Mouse (Mus musculus): Measurements from ENCODE around the gene Sgms1.

The Sgms1 gene

GRCm38 (mm10) chr19:32216710-32217109 is 172.8 kb downstream of the Sgms1 start:
- no peak for DNase-seq (ENCODE audit: low read depth, low spot score)

DNA sequence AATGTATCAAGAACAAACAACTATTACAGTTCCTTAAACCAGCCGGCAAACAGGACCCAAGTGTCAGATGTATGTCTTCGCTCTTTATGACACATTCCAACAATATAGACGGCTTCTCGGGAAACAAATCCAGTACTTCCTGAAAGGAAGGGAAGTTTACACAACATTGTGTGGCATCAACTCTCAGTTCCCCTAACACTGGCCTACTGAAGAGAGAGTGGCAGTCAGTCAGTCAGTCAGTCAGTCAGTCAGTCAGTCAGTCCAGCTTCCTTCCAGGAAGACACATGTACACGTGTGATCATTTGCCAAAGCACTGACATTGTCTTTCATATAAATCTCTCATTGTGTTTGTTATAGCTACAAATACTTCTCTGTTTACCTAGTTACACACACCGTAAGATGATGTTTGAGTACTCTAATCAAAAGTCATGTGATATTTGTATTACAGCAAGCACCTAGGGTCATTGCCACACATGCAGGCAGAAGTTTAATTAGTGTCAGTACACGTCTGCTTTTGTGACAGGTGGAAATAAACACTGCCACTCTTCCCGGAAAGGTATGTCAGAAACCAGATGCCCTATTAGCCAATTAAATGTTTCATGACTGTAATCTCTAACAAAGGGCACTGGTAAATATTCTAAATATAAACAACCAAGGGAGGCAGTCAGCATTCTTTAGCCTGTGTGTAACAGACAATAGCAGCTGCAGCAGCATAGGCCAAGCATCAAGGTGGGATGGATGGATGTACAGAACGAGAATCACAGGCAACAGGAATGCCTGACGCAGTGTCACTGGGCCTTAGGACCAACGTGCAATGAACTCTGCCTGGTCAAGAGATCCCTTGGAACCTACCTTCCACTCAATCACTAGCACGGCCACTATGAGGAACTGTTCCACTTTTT is 174.4 kb downstream of the Sgms1 start:
- DNase-seq (ENCODE audit: low read depth, low spot score), result no peak

DNA sequence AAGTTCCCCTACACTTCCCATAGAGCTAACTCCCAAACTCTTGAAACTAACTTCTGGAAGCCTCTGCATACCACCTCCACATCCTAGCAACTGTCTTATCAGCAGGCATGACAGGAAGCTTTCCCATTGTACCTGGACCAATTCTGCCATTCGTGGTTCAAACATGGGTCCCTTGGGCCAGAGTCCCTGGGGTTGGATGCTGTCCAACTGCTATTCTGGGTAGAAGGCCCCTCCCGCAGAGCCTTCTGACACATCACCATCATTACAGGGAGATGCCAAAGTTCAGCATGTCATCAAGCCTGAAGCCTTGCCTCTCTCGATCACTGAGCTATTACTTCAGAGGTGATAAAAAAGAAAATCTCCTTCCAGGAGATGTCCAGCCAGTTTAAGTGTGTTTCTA is 175.9 kb downstream of the Sgms1 start:
- no peak for DNase-seq (ENCODE audit: low read depth, low spot score)

GRCm38 (mm10) chr19:32211293-32211585 is 178.3 kb downstream of the Sgms1 start:
- DNase-seq (ENCODE audit: low read depth, low spot score), result no peak

- peak; percentile 83 for DNase-seq (ENCODE audit: low read depth, low spot score)
These were observed 178.8 kb downstream of the Sgms1 start for GRCm38 (mm10) chr19:32210450-32211292.

DNA sequence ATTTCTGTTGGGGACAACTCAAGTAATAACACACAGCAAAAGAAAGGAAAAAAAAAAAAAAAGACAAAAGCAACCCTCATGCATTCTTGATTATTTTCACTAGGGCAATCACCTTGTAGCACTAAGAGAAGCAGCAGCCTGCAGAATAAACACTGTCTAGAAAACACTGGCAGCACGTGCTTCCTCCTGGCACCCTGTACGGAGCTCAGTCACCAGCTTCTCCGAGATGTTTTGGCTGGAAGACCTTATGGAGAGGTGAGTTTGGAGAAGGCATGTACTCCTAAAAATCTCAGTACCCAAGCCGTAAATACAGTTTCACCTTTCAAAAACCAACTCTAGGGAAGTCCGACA is 179.4 kb downstream of the Sgms1 start:
- DNase-seq (ENCODE audit: low read depth, low spot score), result no peak

GRCm38 (mm10) chr19:32202131-32203114 is 187.1 kb downstream of the Sgms1 start:
- DNase-seq (ENCODE audit: low read depth, low spot score), result no peak

DNA sequence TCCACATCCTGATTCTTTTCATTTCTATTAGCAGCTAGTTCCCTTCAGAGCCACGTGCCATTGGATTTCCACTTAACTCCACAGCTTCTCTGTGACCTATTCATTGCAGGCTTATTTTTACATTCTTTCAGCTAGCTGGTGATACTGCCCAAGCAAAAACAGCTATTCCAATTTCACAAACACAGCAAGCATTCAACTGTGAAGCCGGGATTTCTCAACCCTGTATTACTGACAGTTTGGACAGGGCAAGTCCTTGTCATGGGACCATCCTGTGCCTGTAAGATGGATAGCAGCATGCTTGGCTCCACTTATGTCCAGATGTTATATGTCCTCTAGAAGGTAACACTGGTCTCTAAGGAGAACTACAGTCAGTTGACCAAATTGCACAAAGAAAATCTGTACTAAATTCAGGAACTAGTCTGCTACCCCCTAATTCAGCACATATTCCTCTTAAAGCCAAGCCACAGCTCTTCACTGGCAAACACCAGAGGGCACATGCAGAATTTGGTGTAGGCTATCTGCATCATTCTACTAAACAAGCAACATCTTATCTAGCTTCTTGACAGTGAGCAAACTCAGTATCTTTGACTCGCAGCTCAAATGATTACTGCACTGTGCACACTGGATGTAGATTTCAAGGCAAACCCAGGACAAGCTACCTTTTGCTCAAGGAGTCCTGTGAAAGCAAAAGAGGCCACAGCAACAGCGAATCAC is 189.5 kb downstream of the Sgms1 start:
- no peak for DNase-seq (ENCODE audit: low read depth, low spot score)

- no peak for DNase-seq (ENCODE audit: low read depth, low spot score)
These were observed 190.4 kb downstream of the Sgms1 start for GRCm38 (mm10) chr19:32199133-32199532.

- DNase-seq (ENCODE audit: low read depth, low spot score), result no peak
These were observed 190.9 kb downstream of the Sgms1 start for GRCm38 (mm10) chr19:32198494-32199106.

- no peak for DNase-seq (ENCODE audit: low read depth, low spot score)
These were observed 192.3 kb downstream of the Sgms1 start for GRCm38 (mm10) chr19:32196976-32197819.

GRCm38 (mm10) chr19:32196222-32196621 is 193.3 kb downstream of the Sgms1 start:
- peak; percentile 85 for DNase-seq (ENCODE audit: low read depth, low spot score)

DNA sequence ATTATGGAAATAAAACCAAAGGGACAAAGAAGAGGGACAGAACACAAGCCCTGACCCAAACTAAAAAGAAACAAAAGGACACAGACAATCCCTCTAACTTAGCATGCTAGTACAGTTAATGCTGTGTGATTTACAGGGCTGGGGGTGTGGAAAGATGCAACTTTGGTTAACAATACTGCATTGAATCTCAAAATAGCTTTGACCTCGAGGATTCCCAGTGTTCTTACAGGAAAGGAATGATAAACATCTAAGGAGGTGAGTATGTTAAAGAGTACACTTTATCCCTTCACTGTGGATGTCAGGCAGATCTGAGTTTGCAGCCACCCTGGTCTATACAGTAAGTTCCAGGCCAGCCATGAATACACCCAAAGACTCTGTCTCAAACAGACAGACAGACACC is 194.7 kb downstream of the Sgms1 start:
- DNase-seq (ENCODE audit: low read depth, low spot score), result no peak

DNA sequence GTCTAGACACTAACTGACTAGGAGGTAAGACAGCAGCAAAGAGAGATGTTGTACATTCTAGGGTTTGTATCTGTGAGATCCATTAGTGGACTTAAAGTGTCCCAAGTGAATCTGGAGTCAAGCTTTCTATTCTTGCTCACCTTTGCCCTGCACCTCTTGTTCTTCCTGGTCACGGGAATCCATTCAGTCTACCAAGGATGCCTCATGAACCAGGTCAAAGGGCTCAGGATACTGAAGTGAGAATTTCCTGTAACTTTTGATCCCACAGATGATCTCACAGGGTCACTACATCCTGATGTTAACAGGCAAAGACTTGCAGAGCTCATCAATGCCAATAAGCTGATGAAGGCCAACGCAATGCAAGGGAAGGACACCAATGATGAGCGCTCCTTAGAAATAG is 195.4 kb downstream of the Sgms1 start:
- no peak for DNase-seq (ENCODE audit: low read depth, low spot score)

DNA sequence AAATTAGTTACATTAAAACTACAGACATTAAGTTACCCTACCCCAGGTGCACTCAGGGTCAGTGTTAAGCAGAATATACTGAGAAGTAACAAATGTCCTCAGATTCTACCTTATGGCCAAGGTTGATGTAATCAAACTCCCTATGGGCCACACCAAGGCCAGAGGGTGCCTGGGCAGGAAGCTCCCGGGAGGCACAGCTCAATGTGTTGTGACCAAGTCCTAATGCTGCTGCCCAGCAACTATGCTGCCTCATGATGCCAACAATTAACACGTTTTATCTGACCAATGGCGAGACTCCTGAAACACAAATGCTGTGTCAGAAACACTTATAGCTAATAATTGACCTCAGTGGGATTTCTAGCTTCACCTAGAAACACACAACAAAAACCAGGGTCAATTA is 197.9 kb downstream of the Sgms1 start:
- DNase-seq (ENCODE audit: low read depth, low spot score), result no peak

DNA sequence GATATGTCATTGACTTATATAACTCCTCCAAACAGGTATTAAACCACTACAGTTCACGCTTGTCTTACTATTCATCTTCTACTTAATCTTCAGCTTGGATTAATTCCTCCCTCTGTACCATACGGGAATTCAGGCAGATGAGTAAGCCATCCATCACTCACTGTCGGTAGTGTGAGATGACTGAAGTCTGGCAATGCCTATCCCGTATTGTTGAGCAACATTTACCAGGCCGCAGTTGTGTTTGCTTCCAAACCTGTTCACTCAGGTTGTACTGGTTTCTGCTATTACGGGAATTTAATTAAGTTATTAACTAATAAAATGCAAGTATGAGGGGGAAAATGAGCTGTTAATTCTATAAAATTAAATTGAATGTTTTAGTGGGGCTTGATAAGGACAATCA is 199.6 kb downstream of the Sgms1 start:
- DNase-seq (ENCODE audit: low read depth, low spot score), result no peak

DNA sequence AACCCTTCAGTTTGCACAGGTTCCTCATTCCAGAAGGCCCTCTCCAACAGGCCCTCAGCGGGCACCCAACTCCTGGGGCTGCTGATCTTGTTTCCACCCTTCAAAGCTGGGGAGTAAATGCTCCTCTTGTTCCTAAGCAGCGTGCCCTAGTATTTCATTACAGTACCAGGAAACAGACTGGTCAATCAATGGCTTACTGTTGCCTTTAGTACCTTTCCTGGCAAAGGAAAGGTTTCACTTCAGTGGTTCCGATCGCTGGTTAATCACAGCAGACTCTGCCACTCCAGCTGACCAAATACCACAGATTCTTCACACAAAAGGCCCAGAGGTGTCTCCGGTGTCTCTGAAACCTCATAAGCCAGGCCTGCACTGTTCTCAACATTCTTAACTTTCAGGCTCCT is 200.5 kb downstream of the Sgms1 start:
- no peak for DNase-seq (ENCODE audit: low read depth, low spot score)

- DNase-seq (ENCODE audit: low read depth, low spot score), result no peak
These were observed 202.9 kb downstream of the Sgms1 start for GRCm38 (mm10) chr19:32186594-32187092.

DNA sequence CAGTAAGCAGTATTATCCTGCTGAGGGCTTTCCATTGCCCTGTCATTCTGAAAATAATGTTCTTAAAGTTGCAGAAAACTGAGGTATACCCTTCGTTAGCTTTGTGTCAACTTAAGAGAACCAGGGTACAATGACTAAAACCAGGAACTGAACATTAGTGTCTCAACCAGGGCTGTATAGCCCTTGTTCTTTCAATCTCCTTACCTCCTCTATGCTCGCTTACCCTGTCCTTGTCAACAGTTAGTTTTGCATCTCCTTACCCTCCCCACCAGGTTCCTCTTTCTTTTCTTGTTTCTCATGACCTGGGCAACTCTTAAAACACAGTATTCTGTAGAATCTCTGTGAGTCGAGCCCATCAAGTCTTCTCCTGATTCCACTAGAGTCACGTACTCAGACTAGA is 206.5 kb downstream of the Sgms1 start:
- DNase-seq (ENCODE audit: low read depth, low spot score), result no peak

GRCm38 (mm10) chr19:32182471-32182870 is 207.0 kb downstream of the Sgms1 start:
- DNase-seq (ENCODE audit: low read depth, low spot score), result no peak
